Comparison of ENCODE assay signal across 17 mouse cellular contexts in the genomic region with DNA sequence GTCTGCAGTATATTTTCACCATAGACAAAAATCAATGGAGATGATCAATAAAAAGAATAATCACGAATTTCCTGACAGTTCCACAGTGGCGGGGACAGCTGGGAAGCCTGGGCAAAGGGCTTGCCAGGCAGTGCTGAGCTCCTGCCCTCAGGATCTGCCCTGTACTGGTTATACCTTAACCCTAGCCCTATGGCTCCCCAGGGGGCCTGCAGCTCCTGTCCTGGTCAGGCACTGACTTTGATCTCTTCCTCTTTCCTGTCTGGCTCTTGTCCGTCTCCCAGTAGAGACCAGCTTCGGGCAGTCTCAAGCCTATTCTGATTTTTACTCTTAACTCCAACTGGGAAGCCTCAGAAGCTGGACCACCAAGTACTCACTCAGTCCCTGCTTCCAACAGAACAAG. TPM values are rescaled to one million over a fixed set of nuclear protein-coding genes. Genes with fewer than 3 reads are reported as not detected.
"Had no signal": no experiment of that assay in that cellular context is flagged by ENCODE, and none has a peak within 500 bp of the region (broad histone marks: within the 10 kb centered on the region; RNA-seq: fewer than 3 reads in every experiment).

No protein-coding gene starts in this region.

- H3K36me3 ChIP-seq: intestine, embryonic 15.5 days; limb, embryonic 12.5 days; liver, embryonic 13.5 days; neural tube, embryonic 13.5 days had no signal

- H3K9ac ChIP-seq: intestine, embryonic 15.5 days; limb, embryonic 12.5 days; liver, embryonic 13.5 days; liver, postnatal 0 days; neural tube, embryonic 13.5 days had no signal

- DNase-seq: liver; liver, embryonic 13.5 days; liver, postnatal 0 days; retina, postnatal 1 day; right cerebral cortex, postnatal 4 days; spleen, adult 18-20 months; thymus, adult 2 months; thymus, postnatal 36 days had no signal

- ATAC-seq: intestine, embryonic 15.5 days; liver, postnatal 0 days; lung, postnatal 0 days; midbrain, embryonic 16.5 days had no signal

- H3K4me3 ChIP-seq: intestine, embryonic 15.5 days; left cerebral cortex, adult 2 months; limb, embryonic 12.5 days; liver, embryonic 13.5 days; megakaryocyte, embryonic 14.5 days; neural tube, embryonic 13.5 days had no signal

- H3K27me3 ChIP-seq: intestine, embryonic 15.5 days had no signal

- H3K9me3 ChIP-seq: intestine, embryonic 15.5 days; limb, embryonic 12.5 days; liver, embryonic 13.5 days; neural tube, embryonic 13.5 days had no signal

- H3K4me2 ChIP-seq: intestine, embryonic 15.5 days; limb, embryonic 12.5 days; liver, embryonic 13.5 days; midbrain, embryonic 11.5 days; neural tube, embryonic 13.5 days had no signal

- H3K27ac ChIP-seq: intestine, embryonic 15.5 days; left cerebral cortex, adult 2 months; limb, embryonic 12.5 days; liver, embryonic 13.5 days; macrophage; neural tube, embryonic 13.5 days had no signal

- H3K4me1 ChIP-seq: intestine, embryonic 15.5 days; liver, embryonic 13.5 days had no signal

RNA-seq across cellular contexts. Expression of a gene that starts 22.0 kb away (rescaled TPM):
- polyA plus RNA-seq: macrophage had no signal
